Mouse (Mus musculus): Measurements from ENCODE around the gene Flt3l.
A peak's percentile ranks its signal among the peaks of the same experiment; 100 is the strongest.

Flt3l gene

DNA sequence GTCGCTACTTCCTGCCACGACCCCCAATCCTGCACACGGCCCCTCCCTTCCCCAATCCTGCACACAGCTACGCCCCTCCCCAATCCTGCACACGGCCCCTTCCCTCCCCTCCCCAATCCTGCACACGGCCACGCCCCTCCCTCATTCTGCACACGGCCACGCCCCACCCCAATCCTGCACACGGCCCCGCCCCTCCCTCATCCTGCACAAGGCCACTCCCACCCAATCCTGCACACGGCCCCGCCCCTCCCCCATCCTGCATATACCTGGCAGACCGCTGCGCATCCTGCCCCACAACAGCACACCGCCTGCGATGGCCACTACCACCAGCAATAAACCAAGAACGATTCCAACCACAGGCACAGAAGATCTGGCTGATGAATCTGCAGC lies 42.7 kb downstream of the Flt3l start:
- DNase-seq: peak; percentile 68

- DNase-seq: no peak
These were observed 43.3 kb downstream of the Flt3l start for GRCm38 (mm10) chr7:45092828-45093515.

DNA sequence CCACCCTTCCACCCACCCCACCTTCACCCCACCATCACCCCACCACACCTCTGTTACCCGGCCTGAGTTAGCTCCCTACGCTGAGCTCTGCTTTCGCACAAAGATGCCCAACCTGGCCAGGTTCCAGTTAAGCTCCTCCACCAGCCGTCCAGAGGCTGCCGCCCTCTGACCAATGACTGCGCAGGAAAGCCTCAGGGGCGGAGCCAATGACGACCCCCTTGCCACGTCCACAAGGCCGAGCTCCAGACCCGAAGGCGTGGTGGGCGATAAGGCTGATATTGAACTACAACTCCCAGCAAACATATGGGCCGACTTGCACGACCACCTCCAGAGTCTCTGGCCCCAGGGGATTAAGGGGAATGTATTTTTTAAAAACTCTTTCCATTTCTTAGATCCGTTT lies 44.2 kb downstream of the Flt3l start, which contains the start of gene Rcn3:
Gene Rcn3 (minus strand): TSS at position 174 of the 400 bp plus-strand sequence.
- DNase-seq: peak; percentile 89

- peak; percentile 59 for DNase-seq
These were observed 44.9 kb downstream of the Flt3l start for GRCm38 (mm10) chr7:45091001-45091990.

- DNase-seq: peak; percentile 78
These were observed 45.8 kb downstream of the Flt3l start for GRCm38 (mm10) chr7:45090251-45090977.

- no peak for DNase-seq
These were observed 47.6 kb downstream of the Flt3l start for GRCm38 (mm10) chr7:45088597-45088996.

DNA sequence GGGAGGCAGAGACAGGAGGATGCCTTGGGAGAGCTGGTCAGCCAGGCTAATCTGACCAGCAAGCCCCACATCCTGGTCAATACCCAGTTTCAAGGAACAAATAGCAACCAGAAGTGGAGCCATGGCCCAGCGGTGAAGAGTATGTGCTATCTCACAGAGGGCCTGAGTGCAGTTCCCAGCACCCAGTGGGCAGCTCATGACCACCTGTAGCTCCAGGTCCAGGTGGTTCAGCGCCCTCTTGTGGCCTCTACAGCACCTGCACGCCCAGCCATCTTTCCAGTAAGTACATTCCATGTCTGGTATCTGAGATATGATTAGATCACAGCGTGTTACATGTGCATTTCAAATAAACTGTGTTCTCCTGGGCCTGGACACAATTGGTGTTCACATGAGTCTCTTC lies 50.1 kb downstream of the Flt3l start:
- no peak for DNase-seq

DNA sequence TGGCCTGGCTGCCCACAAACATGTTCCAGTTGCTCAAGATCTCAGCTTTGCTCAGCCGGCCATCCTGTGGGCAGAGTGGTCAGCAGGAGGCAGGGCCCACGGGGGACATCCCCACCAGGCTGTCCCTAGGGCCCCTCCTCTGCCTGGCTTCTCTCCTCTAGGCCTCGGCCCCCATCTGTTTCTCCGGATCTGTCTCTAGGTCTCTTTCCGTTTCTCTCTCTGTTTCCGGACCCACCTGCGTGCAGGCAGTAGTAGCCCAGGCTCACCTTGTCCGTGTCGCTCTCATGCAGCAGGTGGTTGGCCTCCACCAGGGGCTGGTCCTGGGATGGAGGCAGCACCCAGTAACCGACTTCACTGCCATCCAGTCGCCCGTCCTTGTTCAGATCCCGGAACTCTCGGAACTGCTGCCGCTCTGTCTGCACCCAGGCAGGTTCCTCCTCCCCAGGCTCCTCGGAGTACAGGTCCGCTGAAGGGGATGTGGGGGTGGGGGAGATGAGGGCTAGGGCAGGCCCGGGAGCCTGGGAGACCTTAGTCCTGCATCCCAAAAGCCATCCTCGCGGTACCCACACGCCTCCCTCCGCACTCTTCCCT lies 52.8 kb downstream of the Flt3l start:
- no peak for DNase-seq

- peak; percentile 56 for DNase-seq
These were observed 53.6 kb downstream of the Flt3l start for GRCm38 (mm10) chr7:45082401-45083299.

DNA sequence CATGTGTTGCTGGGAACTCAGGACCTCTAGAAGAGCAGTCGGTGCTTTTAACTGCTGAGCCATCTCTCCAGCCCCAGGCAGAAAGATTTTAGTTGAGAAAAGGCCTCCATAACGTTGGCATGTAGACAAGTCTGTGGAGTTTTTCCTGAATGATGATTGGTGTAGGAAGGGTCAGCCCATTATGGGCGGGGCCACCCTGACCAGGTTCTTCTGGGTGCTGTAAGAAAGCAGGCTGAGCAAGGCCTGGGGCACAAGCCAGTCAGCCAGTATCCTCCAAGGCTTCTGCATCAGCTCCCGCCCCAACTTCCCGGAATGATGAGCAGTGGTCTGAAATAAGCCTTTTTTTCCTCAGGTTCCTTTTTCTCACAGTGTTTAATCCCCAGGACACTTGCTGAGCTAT lies 55.2 kb downstream of the Flt3l start:
- no peak for DNase-seq

GRCm38 (mm10) chr7:45079856-45080255 lies 56.4 kb downstream of the Flt3l start:
- peak; percentile 88 for DNase-seq
